32 mouse cellular contexts compared by ENCODE assay signal in the genomic region with DNA sequence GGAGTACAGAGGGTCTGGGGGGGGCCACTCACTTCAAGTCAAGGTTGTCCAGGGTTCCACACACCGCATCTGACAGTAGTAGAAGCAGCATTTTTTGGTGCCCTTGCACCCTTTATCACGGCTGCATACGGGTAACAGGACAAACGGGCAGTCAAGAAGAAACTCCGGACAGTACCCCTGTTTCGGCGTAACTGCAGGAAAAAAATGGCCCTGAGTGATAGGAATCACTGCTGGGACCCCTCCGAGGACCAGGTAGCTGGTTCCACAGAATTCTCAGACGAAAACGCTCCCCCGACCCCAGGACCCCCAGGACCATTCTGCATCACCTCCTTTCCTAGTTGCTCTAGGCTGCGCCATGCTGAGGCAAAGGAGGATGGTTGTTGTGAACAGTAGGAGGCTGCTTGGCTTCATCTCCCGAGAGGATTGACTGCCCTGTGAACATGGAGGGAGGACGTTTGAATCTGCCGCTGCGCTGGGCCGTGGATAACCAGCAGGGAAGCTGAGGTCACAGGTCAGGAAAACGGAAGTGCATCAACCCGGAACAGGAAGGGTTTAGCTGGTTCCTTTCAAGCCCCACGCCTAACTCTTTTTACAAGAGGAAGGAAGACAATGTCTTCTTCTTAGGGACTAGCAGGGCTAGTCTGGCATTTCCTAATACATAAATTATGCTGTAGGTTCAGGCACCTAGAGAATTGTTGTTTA. TPM values are rescaled to one million over a fixed set of nuclear protein-coding genes. Genes with fewer than 3 reads are reported as not detected.
DNase-seq lines count a peak whose midpoint lies in the region; TF ChIP-seq lines count a peak whose summit lies in the region.
"Had no signal": no experiment of that assay in that cellular context is flagged by ENCODE, and none has a peak within 500 bp of the region (broad histone marks: within the 10 kb centered on the region; RNA-seq: fewer than 3 reads in every experiment).

TSS of gene Wfdc15a (minus strand) at position 505 of the 702 bp plus-strand sequence.

- no peaks in the 10 kb centered on the region for H3K36me3 ChIP-seq in heart, embryonic 10.5 days
- no peaks in the 10 kb centered on the region for H3K36me3 ChIP-seq in heart, adult 2 months (ENCODE audit: control insufficient read depth, insufficient read depth, low read length)
- no peaks in the 10 kb centered on the region for H3K36me3 ChIP-seq in ES-E14 (ENCODE audit: control insufficient read depth, insufficient read depth, low read length, poor library complexity, severe bottlenecking)
- H3K36me3 ChIP-seq: embryonic facial prominence, embryonic 12.5 days; embryonic facial prominence, embryonic 15.5 days; heart, embryonic 12.5 days; heart, embryonic 15.5 days; hindbrain, embryonic 10.5 days; hindbrain, embryonic 13.5 days had no signal

- no peak within 1 kb of the TSS for H3K9ac ChIP-seq in heart, adult 2 months (ENCODE audit: low read depth, low read length)
- H3K9ac ChIP-seq in ES-E14 (ENCODE audit: insufficient read depth, low read depth, low read length, poor library complexity, severe bottlenecking), result no peak within 1 kb of the TSS
- H3K9ac ChIP-seq: embryonic facial prominence, embryonic 12.5 days; embryonic facial prominence, embryonic 15.5 days; forebrain, postnatal 0 days; heart, embryonic 12.5 days; heart, embryonic 15.5 days; hindbrain, embryonic 13.5 days had no signal

- DNase-seq in heart, embryonic 10.5 days (ENCODE audit: low spot score), result peak; percentile 62
- DNase-seq in heart, adult 2 months, result no peak
- DNase-seq in ES-E14 (ENCODE audit: low read depth, low spot score), result no peak
- peak; percentile 60 for DNase-seq in R1 (ENCODE audit: low read depth, low spot score)
- no peak for DNase-seq in cerebellum, postnatal 4 days (ENCODE audit: low spot score in 2 of 2)
- DNase-seq in kidney, adult 9 months, result no peak
- DNase-seq: adrenal gland, adult 2 months; adrenal gland, postnatal 14 days; cerebellum, adult 11 months; cerebellum, adult 2 months; cerebellum, adult 9-11 months; cerebellum, postnatal 25 days; forebrain, postnatal 0 days; gastrocnemius, adult 2 months; gastrocnemius, postnatal 14 days; heart, adult 18-20 months; heart, postnatal 10 days; heart, postnatal 36 days had no signal

- TF ChIP-seq POLR2A in heart, adult 2 months (IDR thresholded peaks at IDR 0.05; ENCODE audit: insufficient read depth, low read depth, low read length), result no peak

- in situ Hi-C loops in ES-E14 (cut with MboI; ENCODE audit: low sequenced_read_pairs in 2 of 2, unreplicated experiment in 2 of 2), result no loop called here

- TF ChIP-seq CTCF in heart, adult 2 months (IDR thresholded peaks at IDR 0.05), result no peak

- TF ChIP-seq EP300 in heart, adult 2 months (IDR thresholded peaks at IDR 0.05; ENCODE audit: insufficient read depth, low read depth, low read length), result no peak

- H3K9me3 ChIP-seq in heart, embryonic 10.5 days, result no peaks in the 10 kb centered on the region
- H3K9me3 ChIP-seq in ES-E14 (ENCODE audit: control insufficient read depth, insufficient read depth, low read depth, low read length), result no peaks in the 10 kb centered on the region
- H3K9me3 ChIP-seq: embryonic facial prominence, embryonic 12.5 days; embryonic facial prominence, embryonic 15.5 days; heart, embryonic 12.5 days; heart, embryonic 15.5 days; hindbrain, embryonic 10.5 days; hindbrain, embryonic 13.5 days had no signal

- WGBS in heart, embryonic 10.5 days, result 81% methylated on average over 20 of the region's 20 CpGs
- 74% methylated on average over 20 of the region's 20 CpGs for WGBS in heart, adult 2 months

- intact Hi-C loops in heart, adult 2 months (cut with DNase I), result no loop called here

- no peak within 1 kb of the TSS for H3K4me3 ChIP-seq in heart, embryonic 10.5 days
- H3K4me3 ChIP-seq in heart, adult 2 months, result no peak within 1 kb of the TSS
- H3K4me3 ChIP-seq in ES-E14 (ENCODE audit: insufficient read depth in 1 of 2, low read depth in 1 of 2, low read length in 2 of 2, poor library complexity in 1 of 2, severe bottlenecking in 1 of 2), result no peak within 1 kb of the TSS
- H3K4me3 ChIP-seq: embryonic facial prominence, embryonic 12.5 days; embryonic facial prominence, embryonic 15.5 days; gastrocnemius, adult 2 months; heart, embryonic 12.5 days; heart, embryonic 15.5 days; hindbrain, embryonic 10.5 days; hindbrain, embryonic 13.5 days had no signal

- H3K79me2 ChIP-seq in heart, adult 2 months (replicated peaks; ENCODE audit: control insufficient read depth, insufficient read depth, low read length), result no peaks in the 10 kb centered on the region

- H3K4me1 ChIP-seq in heart, embryonic 10.5 days, result no peaks in the 10 kb centered on the region
- no peaks in the 10 kb centered on the region for H3K4me1 ChIP-seq in heart, adult 2 months (ENCODE audit: control insufficient read depth, insufficient read depth, low read length)
- H3K4me1 ChIP-seq in ES-E14 (ENCODE audit: control insufficient read depth in 2 of 2, insufficient read depth in 2 of 2, low read length in 2 of 2, poor library complexity in 1 of 2), result no peaks in the 10 kb centered on the region; a peak in 1 of 4 replicates
- H3K4me1 ChIP-seq: embryonic facial prominence, embryonic 12.5 days; embryonic facial prominence, embryonic 15.5 days; heart, embryonic 12.5 days; heart, embryonic 15.5 days; hindbrain, embryonic 10.5 days; hindbrain, embryonic 13.5 days had no signal

- H3K27me3 ChIP-seq in heart, embryonic 10.5 days (ENCODE audit: insufficient read depth, poor library complexity, severe bottlenecking), result no peaks in the 10 kb centered on the region
- no peaks in the 10 kb centered on the region for H3K27me3 ChIP-seq in heart, adult 2 months (ENCODE audit: control insufficient read depth, insufficient read depth, low read length)
- H3K27me3 ChIP-seq: embryonic facial prominence, embryonic 12.5 days; embryonic facial prominence, embryonic 15.5 days; heart, embryonic 12.5 days; heart, embryonic 15.5 days; hindbrain, embryonic 13.5 days had no signal

- no peak within 1 kb of the TSS for H3K27ac ChIP-seq in heart, embryonic 10.5 days
- H3K27ac ChIP-seq in heart, adult 2 months, result no peak within 1 kb of the TSS
- no peak within 1 kb of the TSS for H3K27ac ChIP-seq in ES-E14 (ENCODE audit: insufficient read depth, low read depth, low read length, poor library complexity, severe bottlenecking)
- H3K27ac ChIP-seq: embryonic facial prominence, embryonic 12.5 days; embryonic facial prominence, embryonic 15.5 days; gastrocnemius, adult 2 months; heart, embryonic 15.5 days; hindbrain, embryonic 10.5 days; hindbrain, embryonic 13.5 days had no signal

TF ChIP-seq in ES-E14, 5 proteins besides CTCF, POLR2A, EP300 and RAD21:
- TF ChIP-seq HCFC1 (IDR thresholded peaks at IDR 0.05; ENCODE audit: borderline replicate concordance, insufficient read depth, low read length), result no peak
- no peak for TF ChIP-seq CHD2 (IDR thresholded peaks at IDR 0.05; ENCODE audit: low read depth, low read length)
- no peak for TF ChIP-seq ZNF384 (IDR thresholded peaks at IDR 0.05; ENCODE audit: low read depth, low read length)
- no peak for TF ChIP-seq ZC3H11A (IDR thresholded peaks at IDR 0.05; ENCODE audit: borderline replicate concordance, low read depth, low read length)
- TF ChIP-seq MAFK (IDR thresholded peaks at IDR 0.05; ENCODE audit: insufficient read depth, low read depth, low read length), result no peak

RNA-seq across cellular contexts. Expression of gene Wfdc15a, which starts in this region (rescaled TPM):
- polyA plus RNA-seq in heart, embryonic 10.5 days (2016; fragmentation: Nextera tagmentation; extraction: Ambion mirVana), result not detected in 2 replicates
- total RNA-seq in heart, adult 2 months (2021), result not detected
- polyA plus RNA-seq in heart, adult 2 months (2012; rRNA removed), result not detected in 2 replicates
- 4.4 and 11.9 TPM in 2 replicates for total RNA-seq in ES-E14 (2012; rRNA removed)
- total RNA-seq: adrenal gland, adult 2 months; adrenal gland, postnatal 14 days; adrenal gland, postnatal 4 days; forebrain, postnatal 0 days; gastrocnemius, adult 2 months; gastrocnemius, postnatal 14 days; gastrocnemius, postnatal 4 days; heart, adult 18-20 months; heart, postnatal 10 days; heart, postnatal 36 days had no signal
- polyA plus RNA-seq: adrenal gland, adult 2 months; CD4-positive, CD25-positive, alpha-beta regulatory T cell, adult 4 months; cerebellum, adult 2 months; embryonic facial prominence, embryonic 12.5 days; embryonic facial prominence, embryonic 15.5 days; forebrain, embryonic 11.5 days; forebrain, embryonic 14.5 days; forebrain, postnatal 0 days; frontal cortex, adult 2 months; heart, embryonic 12.5 days; heart, embryonic 15.5 days; hindbrain, embryonic 10.5 days; hindbrain, embryonic 13.5 days; hindbrain, embryonic 16.5 days; intestine, embryonic 16.5 days had no signal

Comparison
In these comparisons a context has a peak if more than half of its experiments do, and no peak if none do; other contexts are left out.
1. Peak in DNase-seq in heart, embryonic 10.5 days; RNA of the gene not detected or under 1 TPM.